Mouse (Mus musculus) kidney, embryonic 14.5 days (tissue): Measurements from ENCODE around the gene Gsta2. TPM values are rescaled to one million over a fixed set of nuclear protein-coding genes. Genes with fewer than 3 reads are reported as not detected.
"Not testable (repeated sequence)": the region's sequence is repeated elsewhere in the genome, so short reads cannot be mapped to it uniquely, and the experiment has no call there.

Source experiments
- ATAC-seq: fragments of 200-750 bp; cut with Nextera tagmentation; 2 replicates; pipeline ENCODE4 v1.8.0; 2017; ENCODE audit warnings: moderate number of reproducible peaks, mild to moderate bottlenecking, moderate TSS enrichment, moderate library complexity; ENCODE audit not compliant: low FRiP score, low TSS enrichment
- H3K27ac ChIP-seq: fragments of 300-500 bp; sonication (generic); 2 replicates; pipeline ENCODE4 v1.5.1; 2014; ENCODE audit warnings: low read depth, mild to moderate bottlenecking, low read length, moderate library complexity, mixed read lengths
- H3K27me3 ChIP-seq: fragments of 300-500 bp; sonication (generic); 2 replicates; pipeline ENCODE4 v1.6.1; 2014; ENCODE audit warnings: mild to moderate bottlenecking, low read length; ENCODE audit not compliant: control insufficient read depth, insufficient read depth
- H3K36me3 ChIP-seq: fragments of 300-500 bp; sonication (generic); 2 replicates; pipeline ENCODE4 v1.6.1; 2014; ENCODE audit warnings: low read length, mixed read lengths; ENCODE audit not compliant: control insufficient read depth, insufficient read depth
- H3K4me1 ChIP-seq: fragments of 300-500 bp; sonication (generic); 2 replicates; pipeline ENCODE4 v1.6.1; 2014; ENCODE audit warnings: low read length, mixed read lengths; ENCODE audit not compliant: control insufficient read depth, insufficient read depth
- H3K4me2 ChIP-seq: fragments of 300-500 bp; sonication (generic); replicated peaks from 2 replicates; pipeline ENCODE4 v1.6.1; 2014; ENCODE audit warnings: low read depth, mild to moderate bottlenecking, low read length
- H3K4me3 ChIP-seq: fragments of 300-500 bp; sonication (generic); 2 replicates; pipeline ENCODE4 v1.5.1; 2014; ENCODE audit warnings: mild to moderate bottlenecking, low read length
- H3K9ac ChIP-seq: fragments of 300-500 bp; sonication (generic); 2 replicates; pipeline ENCODE4 v1.6.1; 2014; ENCODE audit warnings: low read depth, mild to moderate bottlenecking, low read length, moderate library complexity
- H3K9me3 ChIP-seq: fragments of 300-500 bp; sonication (generic); 2 replicates; pipeline ENCODE4 v1.6.1; 2016; ENCODE audit warnings: low read length; ENCODE audit not compliant: control insufficient read depth
- WGBS: fragments of 180-500 bp; shearing (Covaris S2); extraction: QIAGEN DNeasy Blood & Tissue Kit; methylation state at CpG from one replicate; pipeline ENCODE4 v1.1.7; 2014; 5-methylcytosine and 5-hydroxymethylcytosine counted together
- polyA plus RNA-seq: library from polyadenylated mRNA; unstranded; fragments of >200 nt; fragmentation: Nextera tagmentation; extraction: Ambion mirVana; gene quantifications from 2 replicates; pipeline ENCODE4 v1.2.1, GENCODE M21; 2014

Gene Gsta2
- polyA plus RNA-seq, 1 experiment from 2014 or later, result 3.6 TPM

DNA sequence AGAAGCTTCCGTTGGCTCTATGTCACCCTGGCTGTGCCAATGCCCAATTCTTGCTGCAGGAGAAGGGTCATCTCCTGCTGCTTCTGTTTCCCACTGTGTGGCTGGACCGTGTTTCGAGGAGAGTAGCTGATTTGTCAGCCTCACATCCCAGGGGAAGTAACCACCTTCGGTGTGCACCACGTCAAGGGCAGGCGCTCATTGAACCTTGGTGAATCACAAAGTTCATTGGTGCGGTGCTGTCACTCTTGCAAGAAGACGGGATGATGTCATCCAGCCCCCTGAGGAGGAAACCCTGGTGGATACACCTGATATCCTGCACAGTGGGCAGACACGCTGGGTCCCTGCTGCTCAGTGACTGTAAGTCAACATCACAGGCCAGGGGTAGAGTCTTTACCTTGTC lies 12.5 kb downstream of the Gsta2 start:
- H3K4me2 ChIP-seq, H3K9me3 ChIP-seq, H3K36me3 ChIP-seq, H3K4me1 ChIP-seq, H3K4me3 ChIP-seq, ATAC-seq, H3K9ac ChIP-seq, H3K27me3 ChIP-seq, H3K27ac ChIP-seq: not testable (repeated sequence)
- 71% methylated on average over 9 of the region's 9 CpGs for WGBS

DNA sequence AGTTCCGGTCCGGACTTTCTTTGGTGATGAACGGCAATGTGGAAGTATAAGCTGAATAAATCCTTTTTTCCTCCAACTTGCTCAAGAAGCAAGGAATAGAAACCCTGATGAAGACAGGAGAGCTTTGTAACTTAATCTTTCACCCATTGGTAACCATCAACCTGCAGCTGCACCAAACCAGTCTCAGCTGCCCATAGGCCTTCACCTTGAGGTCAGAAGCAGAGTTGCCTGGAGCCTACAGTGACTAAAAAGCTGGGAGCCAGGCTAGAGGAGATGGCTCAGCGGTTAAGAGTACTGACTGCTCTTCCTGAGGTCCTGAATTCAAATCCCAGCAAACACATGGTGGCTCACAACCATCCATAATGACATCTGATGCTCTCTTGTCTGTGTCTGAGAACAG lies 13.1 kb downstream of the Gsta2 start:
- H3K4me2 ChIP-seq, H3K27me3 ChIP-seq, H3K27ac ChIP-seq, H3K9ac ChIP-seq, H3K9me3 ChIP-seq, H3K36me3 ChIP-seq, H3K4me1 ChIP-seq, H3K4me3 ChIP-seq: not testable (repeated sequence)
- WGBS, result 89% methylated on average over 4 of the region's 4 CpGs
- 0 out of 2 replicates have a peak, but pooled peaks have one; percentile 53 for ATAC-seq

GRCm38 (mm10) chr9:78340324-78340723 lies 15.3 kb downstream of the Gsta2 start:
- not testable (repeated sequence) for H3K9me3 ChIP-seq, H3K4me3 ChIP-seq, H3K4me1 ChIP-seq, H3K36me3 ChIP-seq, H3K9ac ChIP-seq, H3K4me2 ChIP-seq, H3K27me3 ChIP-seq, H3K27ac ChIP-seq
- WGBS, result 21% methylated on average over 8 of the region's 8 CpGs
- peak; percentile 29; the same call in 1 of the 2 replicates for ATAC-seq

- not testable (repeated sequence) for H3K9me3 ChIP-seq, H3K9ac ChIP-seq, H3K4me2 ChIP-seq, H3K36me3 ChIP-seq, H3K27ac ChIP-seq, H3K27me3 ChIP-seq, ATAC-seq, H3K4me3 ChIP-seq, H3K4me1 ChIP-seq
Observed at GRCm38 (mm10) chr9:78337050-78337449, 18.5 kb downstream of the Gsta2 start.

GRCm38 (mm10) chr9:78327289-78327688 lies 28.3 kb downstream of the Gsta2 start, which contains the start of gene Omt2b:
TSS of gene Omt2b (plus strand) at chr9:78327589.
- H3K27me3 ChIP-seq, H3K4me2 ChIP-seq, H3K9me3 ChIP-seq, H3K36me3 ChIP-seq, H3K9ac ChIP-seq, H3K4me1 ChIP-seq, ATAC-seq, H3K27ac ChIP-seq, H3K4me3 ChIP-seq: not testable (repeated sequence)
- WGBS, result 83% methylated on average over 1 of the region's 1 CpGs

GRCm38 (mm10) chr9:78319499-78319898 lies 36.1 kb downstream of the Gsta2 start:
- no peaks in the 10 kb centered on the region for H3K27me3 ChIP-seq
- H3K4me2 ChIP-seq, result no peak overlapping the region
- no peak for ATAC-seq
- WGBS, result 33% methylated on average over 1 of the region's 1 CpGs
- no peak overlapping the region for H3K27ac ChIP-seq
- no peaks in the 10 kb centered on the region for H3K36me3 ChIP-seq
- no peaks in the 10 kb centered on the region for H3K9me3 ChIP-seq
- H3K9ac ChIP-seq, result no peak overlapping the region
- no peaks in the 10 kb centered on the region for H3K4me1 ChIP-seq
- no peak overlapping the region for H3K4me3 ChIP-seq

DNA sequence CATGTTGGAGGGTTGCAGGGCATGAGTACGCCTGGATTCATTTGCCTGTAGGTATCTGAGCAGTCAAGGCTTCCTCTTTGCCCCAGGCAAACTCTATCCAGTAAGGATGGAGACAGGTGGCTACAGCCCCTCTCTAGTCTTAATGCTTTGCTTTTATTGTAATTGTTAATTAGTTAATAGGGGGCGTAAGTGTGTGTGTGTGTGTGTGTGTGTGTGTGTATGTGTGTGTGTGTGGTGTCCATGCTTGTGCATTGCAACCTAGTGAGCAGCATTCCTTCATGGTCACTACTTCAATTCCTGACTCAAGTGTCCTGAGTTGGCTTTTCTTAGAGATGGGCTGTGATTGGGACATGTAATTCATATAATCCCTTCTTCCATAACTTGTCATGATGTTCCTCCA lies 40.9 kb downstream of the Gsta2 start, which contains the start of gene Omt2a:
Gene Omt2a, minus strand, starts transcription at position 101 of the 400 bp plus-strand sequence.
- H3K4me2 ChIP-seq, result no peak within 1 kb of the TSS
- 87% methylated on average over 2 of the region's 2 CpGs for WGBS
- H3K9me3 ChIP-seq, result no peaks in the 10 kb centered on the region
- no peak within 1 kb of the TSS for H3K27ac ChIP-seq
- H3K9ac ChIP-seq, result no peak within 1 kb of the TSS
- H3K4me1 ChIP-seq, result no peaks in the 10 kb centered on the region
- ATAC-seq, result no peak
- no peaks in the 10 kb centered on the region for H3K36me3 ChIP-seq
- H3K4me3 ChIP-seq, result no peak within 1 kb of the TSS
- H3K27me3 ChIP-seq, result no peaks in the 10 kb centered on the region

GRCm38 (mm10) chr9:78308122-78308521 lies 47.5 kb downstream of the Gsta2 start:
- H3K36me3 ChIP-seq, ATAC-seq, H3K9me3 ChIP-seq, H3K4me1 ChIP-seq, H3K27me3 ChIP-seq, H3K4me2 ChIP-seq, H3K27ac ChIP-seq, H3K9ac ChIP-seq, H3K4me3 ChIP-seq: not testable (repeated sequence)
- 87% methylated on average over 3 of the region's 3 CpGs for WGBS

GRCm38 (mm10) chr9:78299143-78299542 lies 56.4 kb downstream of the Gsta2 start:
- not testable (repeated sequence) for H3K36me3 ChIP-seq, ATAC-seq
- 80% methylated on average over 1 of the region's 1 CpGs for WGBS

DNA sequence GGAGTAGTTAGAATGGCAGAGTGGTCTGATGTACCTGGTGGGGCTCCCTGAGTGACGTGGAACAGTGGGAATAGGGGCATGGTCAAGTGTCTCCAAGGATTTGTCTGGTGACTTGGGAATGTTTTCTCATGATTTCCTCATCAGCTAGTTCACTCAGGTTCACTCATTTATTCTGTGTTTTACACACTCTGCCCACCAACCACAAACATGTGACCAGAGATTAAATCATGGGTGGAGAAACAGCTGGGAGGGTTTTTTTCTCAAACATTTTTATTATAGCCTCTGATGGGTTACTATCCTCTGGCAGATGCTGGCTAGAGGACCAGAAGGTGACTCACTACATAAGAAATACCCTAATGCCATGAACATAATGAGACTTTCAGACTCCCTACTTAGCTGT lies 57.4 kb downstream of the Gsta2 start:
- WGBS, result 80% methylated on average over 1 of the region's 1 CpGs
- no peaks in the 10 kb centered on the region for H3K36me3 ChIP-seq
- H3K4me3 ChIP-seq, result no peak overlapping the region
- H3K9me3 ChIP-seq, result no peaks in the 10 kb centered on the region
- no peaks in the 10 kb centered on the region for H3K27me3 ChIP-seq
- H3K9ac ChIP-seq, result no peak overlapping the region
- no peak overlapping the region for H3K4me2 ChIP-seq
- H3K27ac ChIP-seq, result no peak overlapping the region
- no peaks in the 10 kb centered on the region for H3K4me1 ChIP-seq
- ATAC-seq, result no peak

More at GRCm38 (mm10) chr9:78299143-78299542, 56.4 kb downstream of the Gsta2 start:
- not testable (repeated sequence) for H3K4me2 ChIP-seq, H3K9me3 ChIP-seq, H3K9ac ChIP-seq, H3K4me3 ChIP-seq, H3K4me1 ChIP-seq, H3K27ac ChIP-seq, H3K27me3 ChIP-seq
